Mouse (Mus musculus) lung, postnatal 4 days (tissue): ENCODE results near the gene Klhl3.
A peak's percentile ranks its signal among the peaks of the same experiment; 100 is the strongest.
"Not testable (repeated sequence)": the region's sequence is repeated elsewhere in the genome, so short reads cannot be mapped to it uniquely, and the experiment has no call there.

Experiments
- DNase-seq, 2 experiments: peaks; one replicate each; pipeline ENCODE4 v3.0.0; 2021

Gene Klhl3

DNA sequence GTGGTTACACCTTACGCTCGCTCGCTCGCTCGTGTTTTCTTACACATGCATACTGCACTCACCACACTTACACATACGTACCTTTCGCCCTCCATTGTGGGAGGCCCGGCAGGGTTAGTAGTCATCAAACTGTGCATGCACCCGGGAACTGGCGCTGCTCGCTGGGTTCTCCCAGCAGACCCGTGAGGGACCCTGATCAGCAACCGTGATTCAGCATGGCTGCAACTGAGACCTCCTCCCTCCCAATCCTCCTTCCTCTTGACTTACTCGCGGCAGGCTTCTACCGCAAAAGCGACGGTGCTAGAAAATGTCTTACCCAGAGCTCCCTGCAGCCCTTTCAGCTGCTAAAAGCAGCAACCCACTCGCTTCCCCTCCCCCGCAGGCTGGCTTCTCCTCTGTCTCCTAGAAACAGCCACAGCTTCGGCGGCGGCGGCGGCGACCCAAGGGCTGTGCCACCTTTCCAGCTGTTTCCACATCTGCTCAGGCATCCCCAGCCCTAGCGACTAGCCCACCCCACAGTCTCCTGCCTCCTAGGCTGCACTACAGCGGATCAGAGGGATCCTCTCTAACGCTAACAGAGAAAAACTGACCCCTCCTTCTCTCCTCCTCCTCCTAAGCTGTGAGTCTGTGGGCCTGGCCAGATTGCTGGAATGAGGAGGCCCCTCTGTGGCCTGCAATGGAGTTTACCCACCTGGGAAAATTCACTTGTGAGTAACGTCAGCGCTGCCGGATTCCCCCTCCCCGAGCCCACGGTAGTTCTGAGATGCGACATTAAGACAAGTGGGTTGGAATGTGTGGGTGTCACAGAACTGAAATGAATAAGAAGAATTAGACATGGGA is at the start of gene Klhl3:
Gene Klhl3, minus strand, starts transcription at position 532 of the 840 bp plus-strand sequence.
- peak; percentile 69 to 74 for DNase-seq

DNA sequence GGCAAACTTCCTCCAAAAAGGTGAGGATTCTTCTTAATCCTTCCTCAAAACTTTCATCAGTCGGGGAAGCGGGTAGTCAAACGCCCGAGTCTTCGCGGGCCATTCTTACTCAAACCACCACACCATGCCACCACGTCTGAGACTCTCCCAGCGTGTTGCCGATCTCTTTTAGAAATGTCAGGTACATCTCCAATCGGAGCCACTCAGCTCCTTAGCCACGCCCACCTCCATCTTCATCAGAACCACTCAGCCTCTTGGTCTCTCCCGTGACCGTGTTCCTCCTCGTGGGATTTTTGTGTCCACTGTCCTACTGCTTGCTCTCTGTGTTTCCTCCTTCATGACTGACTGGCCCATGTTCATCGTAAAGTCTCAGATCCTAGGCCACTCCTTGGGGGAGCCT is 47.4 kb upstream of the Klhl3 start:
- DNase-seq, result no peak

DNA sequence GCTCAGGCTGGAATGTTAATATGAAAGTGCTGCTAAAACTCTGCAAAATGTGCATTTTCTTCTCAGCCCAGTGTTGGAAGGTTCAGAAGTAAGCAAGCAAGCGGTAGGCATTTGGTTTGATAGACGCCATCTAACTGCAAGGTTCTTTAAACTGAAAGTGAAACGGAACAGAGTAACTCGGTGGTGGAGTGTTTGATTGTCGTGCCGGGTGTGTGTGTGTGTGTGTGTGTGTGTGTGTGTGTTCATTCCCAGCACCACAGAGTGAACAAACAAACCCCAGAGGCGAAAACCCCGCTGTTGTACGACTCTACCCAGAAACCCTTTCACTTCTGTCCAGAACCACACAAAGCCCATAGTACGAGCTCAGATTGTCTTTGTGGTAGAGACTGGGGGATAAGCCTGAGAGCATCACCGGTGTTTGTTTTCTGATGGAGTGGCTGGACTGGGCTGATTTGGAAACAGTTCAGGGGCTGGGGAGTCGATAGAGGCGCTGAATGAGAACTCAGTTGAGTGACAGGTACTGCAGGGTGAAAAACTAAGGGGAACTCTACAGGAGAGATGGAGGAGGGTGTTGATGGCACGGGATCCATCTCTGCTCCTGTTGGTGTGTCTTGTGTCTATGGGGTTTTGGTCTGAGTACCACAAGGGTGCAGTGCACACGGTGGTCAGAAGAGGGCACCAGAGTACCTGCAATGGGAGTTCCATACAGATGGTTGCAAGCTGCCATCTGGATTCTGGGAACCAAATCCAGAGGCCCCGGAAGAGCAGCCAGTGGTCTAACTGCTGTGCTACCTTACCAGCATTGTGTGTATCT is 44.9 kb upstream of the Klhl3 start:
- peak; percentile 87 to 90 for DNase-seq

DNA sequence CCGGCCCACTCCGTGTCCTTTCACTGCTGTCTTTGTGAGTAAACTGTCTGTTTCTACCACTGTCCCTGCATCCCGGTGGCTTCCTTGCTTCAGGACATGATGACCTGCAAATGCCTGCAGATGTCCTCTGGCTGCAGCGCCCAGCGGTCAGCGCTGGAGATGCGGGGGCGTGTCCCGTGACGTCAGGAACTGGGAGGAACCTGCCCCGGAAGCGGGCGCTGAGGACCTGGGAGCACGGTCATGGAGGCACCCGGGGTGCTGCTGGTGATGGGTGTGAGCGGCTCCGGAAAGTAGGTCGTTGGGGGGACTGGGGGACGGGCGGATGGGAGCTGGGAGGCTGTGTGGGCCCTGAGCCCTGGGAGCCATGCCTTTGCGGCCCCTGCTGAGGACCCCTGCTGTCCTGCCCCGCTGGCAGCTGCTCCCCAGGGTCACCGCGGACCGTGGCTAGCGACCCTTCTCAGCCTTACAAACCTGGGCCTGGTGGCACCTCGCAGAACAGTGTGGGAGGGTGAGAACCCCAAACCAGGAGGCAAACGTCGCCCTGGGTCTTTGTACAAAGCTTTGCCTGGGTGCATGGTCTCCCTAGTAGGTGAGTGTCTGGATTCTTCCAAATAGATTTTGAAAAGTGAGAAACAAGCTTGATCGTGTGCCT is 44.2 kb upstream of the Klhl3 start, which contains the start of gene Idnk:
Gene Idnk, plus strand, starts transcription at position 203 of the 652 bp plus-strand sequence.
- DNase-seq, result peak; percentile 91 to 93

DNA sequence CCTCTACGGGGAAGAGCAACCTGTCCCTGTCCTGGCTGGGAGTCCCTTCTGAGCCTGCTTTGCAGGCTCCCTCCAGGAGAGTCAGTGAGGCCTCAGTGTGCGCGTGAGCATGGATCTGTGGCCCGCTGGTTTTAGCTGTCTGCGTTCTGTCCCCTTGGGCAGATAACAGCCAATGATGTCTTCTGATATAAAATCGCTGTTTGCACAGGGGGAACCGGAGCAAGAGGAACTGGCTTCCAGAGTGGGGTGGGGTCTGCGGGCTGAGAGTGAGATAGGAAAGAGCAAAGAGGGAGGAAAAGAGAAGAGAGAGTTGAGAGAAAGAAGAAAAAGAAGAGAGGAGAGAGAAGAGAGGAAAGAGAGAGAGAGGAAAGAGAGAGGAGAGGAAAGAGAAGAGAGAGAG is 43.6 kb upstream of the Klhl3 start:
- no peak for DNase-seq

DNA sequence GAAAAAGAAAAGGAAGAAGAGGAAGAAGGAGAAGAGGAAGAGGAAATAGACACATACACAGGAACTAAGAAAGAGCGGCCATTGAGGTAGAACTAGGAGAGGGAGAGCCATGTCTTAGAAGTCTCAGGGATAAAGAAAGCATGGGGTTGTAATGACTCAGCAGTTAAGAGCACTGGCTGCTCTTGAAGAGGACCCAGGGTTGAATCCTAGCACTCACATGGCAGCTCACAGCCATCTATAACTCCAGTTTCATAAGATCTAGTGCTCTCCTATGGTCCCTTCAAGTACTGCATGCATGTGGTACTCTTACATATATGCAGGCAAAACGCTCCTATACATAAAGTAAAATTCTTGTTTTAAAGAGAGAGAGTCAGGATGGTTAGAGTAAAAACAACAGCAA is 42.6 kb upstream of the Klhl3 start:
- DNase-seq, result no peak

DNA sequence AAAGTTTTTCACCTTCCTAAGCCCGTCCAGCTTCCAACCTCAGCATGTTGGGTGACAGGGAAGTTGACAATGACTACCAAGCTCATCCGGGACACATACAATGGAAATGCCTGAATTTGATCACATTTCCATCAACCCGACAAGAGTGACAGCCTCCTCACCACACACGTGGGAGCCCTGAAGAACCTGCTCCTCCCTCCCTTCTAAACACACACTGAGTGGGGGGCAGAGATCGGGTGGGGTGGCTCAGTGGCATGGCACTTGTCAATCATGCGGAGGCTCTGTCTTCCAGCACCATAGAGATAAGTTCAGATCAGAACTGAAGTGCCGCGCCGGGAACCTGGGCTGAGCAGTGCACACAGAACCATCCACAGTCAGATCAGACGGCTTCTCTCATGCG is 37.0 kb upstream of the Klhl3 start:
- no peak for DNase-seq

DNA sequence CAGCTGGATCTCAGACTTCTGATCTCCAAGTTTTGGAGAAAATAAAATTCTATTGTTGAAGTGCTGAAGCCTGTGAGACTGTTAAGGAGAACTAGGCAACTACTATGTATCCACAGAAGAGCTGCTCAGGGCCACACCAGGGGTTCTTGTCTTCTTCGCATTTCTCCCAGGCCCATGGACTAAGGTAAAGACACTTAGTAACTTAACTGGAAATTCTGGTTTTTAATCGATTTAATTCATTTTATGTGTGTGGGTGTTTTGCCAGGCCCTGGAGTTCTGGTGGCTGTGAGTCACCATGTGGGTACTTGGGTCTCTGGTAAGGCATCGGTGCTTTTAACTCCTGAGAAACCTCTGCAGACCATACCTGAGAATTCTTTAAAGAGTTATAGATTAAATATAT is 36.2 kb upstream of the Klhl3 start:
- DNase-seq, result no peak

DNA sequence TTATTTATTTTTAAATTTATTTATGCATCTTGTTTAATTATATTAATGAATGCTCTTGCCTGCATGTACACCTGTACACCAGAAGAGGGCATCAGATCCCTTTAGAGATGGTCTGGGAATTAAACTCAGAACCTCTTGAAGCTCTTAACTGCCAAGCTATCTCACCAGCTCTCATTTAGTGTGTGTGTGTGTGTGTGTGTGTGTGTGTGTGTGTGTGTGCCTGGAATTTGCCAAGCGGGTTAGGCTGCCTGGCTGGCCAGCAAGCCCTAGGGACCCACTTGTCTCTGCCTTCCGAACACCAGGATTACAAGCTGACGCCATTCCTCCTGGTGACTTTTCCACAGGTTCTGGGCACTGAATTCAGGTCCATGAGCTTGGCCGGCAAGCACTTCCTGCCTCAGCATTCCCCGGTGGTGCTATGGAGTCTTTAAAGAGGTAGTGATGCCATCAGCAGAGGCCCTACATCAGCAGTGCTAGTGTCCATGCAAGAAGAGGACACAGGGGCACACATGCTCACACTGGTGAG is 35.7 kb upstream of the Klhl3 start:
- DNase-seq, result peak in 1 of 2 experiments; percentile 26

DNA sequence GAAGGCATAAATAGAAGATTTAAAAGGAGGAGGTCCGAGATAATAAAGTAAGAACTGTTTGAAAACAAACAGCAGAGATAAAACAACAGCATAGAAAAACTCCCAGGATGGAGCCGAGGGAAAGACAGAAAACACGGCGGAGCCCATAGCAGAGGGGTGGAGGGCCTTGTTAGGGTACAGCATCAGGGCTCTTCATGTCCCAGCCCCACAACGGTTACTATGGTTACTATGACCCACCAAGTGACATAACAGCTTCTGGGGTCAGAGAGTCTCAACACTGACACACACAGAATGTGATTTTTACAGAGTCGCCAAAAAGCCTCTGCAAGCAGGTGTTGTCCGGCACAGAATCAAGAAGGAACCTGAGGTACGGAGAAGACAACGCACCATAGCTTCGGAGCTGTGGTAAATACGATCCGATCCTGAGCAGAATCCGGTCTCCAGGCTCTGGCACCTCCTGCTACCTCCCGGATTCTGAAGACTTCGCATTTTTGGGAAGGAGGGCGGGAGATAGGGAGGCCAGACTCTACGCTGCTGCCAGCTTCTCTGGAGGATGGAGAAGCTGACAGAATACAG is 35.0 kb upstream of the Klhl3 start:
- DNase-seq, result peak; percentile 50 to 53

DNA sequence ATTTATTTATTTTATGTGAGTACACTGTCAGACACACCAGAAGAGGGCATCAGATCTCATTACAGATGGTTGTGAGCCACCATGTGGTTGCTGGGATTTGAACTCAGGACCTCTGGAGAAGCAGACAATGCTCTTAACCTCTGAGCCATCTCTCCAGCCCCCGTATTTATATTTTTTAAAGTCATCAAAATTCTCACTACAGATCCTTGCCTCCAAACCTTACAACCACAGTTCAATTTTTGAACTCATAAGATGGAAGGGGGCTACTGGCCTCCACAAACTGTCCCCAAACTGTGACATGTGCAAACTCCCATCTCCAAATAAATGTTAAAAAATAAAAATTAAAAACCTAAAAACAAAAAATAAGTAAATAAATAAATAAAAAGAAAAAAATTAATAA is 34.4 kb upstream of the Klhl3 start:
- DNase-seq, result no peak

DNA sequence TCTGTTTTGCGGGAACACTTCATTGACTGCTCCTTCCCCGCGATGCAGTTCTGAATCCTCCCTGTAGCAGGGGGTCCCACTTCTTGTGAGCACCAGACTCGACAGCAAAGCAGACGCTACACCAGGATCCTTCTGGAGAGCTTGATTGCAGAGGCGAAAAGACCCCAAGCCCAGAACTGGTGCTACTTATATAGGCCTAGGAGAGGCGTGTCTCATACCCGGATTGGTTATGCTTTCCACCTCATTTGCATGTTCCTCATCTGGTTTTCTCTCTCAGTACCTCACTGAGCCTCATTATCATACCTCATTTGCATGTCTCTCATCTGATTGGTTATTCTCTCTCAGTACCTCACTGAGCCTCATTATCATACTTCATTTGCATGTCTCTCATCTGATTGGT is 33.2 kb upstream of the Klhl3 start:
- DNase-seq, result not testable (repeated sequence)

DNA sequence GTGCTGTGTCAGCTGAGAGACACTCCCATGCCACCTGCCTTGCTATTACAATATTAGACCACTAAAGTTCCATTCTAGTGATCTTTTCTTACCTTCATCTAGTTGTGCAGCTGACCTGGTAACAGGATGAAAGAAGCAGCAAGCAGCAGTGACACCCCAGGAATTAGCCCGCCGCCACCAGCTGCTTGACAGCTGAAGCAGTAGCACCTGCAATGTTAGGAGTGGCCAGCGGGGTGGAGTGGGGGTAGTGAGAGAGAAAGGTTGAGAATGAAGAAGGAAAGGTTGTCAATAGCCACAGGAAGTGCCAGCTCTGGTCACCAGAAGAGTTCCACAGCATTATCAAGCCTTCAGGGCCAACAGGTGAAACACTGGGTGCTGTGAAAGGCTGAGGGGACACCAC is 18.3 kb upstream of the Klhl3 start:
- DNase-seq, result no peak

DNA sequence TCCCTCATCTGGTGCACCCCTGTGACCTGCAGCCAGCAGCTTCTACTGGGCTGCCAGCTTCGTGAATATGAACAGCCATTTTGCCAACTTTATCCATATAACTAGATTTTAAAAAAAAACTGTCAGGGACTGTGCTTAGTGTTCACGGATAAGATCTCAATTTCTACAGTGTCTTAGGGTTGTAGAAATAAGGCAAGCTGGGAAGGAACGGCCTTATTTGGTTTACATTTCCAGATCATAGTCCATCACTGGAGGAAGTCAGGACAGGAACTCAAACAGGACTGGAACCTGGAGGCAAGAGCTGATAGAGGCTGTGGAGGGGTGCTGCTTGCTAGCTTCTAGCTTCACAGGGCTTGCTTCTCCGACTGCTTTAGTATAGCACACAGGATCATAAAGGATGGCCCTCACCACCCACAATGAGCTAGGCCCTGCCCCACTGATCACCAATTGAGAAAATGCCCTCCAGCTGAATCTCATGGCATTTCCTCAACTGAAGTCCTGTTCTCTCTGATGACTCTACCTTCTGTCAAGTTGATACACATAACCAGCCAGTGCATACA is 16.4 kb upstream of the Klhl3 start:
- DNase-seq, result no peak

DNA sequence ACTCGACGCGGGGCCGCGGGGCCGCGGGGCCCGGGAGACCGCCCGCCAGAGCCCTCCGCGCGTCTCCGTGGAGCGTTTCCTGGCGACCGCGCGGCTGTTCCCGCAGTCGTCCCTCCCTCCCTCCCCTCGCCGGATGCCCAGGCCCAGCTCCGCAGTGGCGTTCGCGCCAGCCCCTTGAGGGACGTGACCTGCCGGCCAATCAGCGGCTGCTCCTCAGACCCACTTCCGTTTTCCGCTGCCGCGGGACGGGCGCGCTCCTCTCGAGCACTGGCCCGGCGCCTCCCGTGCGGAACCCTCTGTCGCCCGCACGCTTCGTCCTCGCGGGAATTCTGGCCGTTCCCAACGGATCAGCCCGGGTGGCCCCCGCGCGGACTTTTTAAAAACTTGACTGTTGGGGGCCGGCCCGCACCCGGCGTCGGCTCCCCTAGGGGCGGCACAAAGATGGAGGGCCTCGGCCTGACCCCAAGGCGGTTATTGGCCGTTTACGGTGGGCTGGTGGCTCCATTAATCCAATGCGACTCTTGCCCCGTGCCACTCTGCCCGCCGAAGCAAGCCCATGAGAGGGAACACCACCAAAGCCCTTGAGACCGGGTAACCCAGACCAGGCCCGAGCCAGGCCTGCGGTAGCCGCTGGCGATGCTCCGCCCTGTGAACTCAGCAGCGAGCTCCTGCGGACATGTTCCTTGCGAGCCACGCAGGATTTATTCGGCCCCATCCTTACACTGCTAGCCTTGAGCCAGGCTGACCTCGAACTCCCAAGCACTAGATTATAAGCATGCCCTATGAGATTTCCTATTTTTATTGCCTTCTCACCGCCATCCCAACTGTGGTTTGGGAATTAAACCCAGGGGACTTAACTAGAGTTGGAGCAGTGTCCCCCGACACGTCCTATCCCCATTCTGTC is 15.6 kb upstream of the Klhl3 start:
- peak; percentile 97 to 99 for DNase-seq

DNA sequence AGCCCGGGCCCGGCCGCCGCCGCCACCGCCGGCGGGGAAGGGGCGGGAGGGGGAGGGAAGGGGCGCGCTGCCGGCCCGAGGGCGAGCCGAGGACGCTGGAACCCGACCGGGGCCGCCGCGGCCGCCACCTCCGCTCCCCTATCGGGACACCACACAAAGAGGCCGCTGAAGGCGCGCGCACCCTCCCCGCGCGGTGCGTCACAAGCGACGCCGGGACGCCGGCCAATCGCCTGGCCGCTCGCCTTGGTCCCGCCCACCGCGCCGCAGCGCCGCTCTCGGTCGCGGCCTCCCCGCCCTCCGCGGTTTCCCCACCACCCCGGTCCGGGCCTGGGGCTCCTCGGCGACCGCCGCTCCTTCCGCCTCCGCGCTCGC is 15.0 kb upstream of the Klhl3 start, which contains the start of gene Hnrnpa0:
Gene Hnrnpa0, minus strand, starts transcription at position 161 of the 372 bp plus-strand sequence.
- peak; percentile 96 to 97 for DNase-seq

DNA sequence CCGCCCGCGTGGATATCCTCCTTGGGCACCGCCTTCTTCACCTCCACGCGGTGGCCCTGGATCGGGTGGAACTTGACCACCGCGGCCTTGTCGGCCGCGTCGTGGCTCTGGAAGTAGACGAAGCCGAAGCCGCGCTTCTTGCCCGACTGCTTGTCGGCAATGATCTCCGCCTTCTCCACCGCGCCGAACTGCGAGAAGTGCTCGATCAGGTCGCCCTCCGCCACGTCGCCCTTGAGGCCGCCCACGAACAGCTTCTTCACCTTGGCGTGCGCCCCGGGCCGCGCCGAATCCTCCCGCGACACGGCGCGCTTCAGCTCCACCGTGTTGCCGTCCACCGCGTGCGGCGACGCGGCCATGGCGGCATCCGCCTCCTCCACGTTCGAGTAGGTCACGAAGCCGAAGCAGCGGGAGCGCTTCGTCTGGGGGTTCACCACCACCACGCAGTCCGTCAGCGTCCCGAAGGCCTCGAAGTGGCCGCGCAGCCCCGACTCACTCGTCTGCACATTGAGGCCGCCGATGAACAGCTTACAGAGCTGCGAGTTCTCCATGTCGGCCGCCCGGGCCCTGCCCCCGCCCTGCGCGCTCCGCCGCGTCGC is 14.5 kb upstream of the Klhl3 start:
- DNase-seq, result peak in 1 of 2 experiments; percentile 72

DNA sequence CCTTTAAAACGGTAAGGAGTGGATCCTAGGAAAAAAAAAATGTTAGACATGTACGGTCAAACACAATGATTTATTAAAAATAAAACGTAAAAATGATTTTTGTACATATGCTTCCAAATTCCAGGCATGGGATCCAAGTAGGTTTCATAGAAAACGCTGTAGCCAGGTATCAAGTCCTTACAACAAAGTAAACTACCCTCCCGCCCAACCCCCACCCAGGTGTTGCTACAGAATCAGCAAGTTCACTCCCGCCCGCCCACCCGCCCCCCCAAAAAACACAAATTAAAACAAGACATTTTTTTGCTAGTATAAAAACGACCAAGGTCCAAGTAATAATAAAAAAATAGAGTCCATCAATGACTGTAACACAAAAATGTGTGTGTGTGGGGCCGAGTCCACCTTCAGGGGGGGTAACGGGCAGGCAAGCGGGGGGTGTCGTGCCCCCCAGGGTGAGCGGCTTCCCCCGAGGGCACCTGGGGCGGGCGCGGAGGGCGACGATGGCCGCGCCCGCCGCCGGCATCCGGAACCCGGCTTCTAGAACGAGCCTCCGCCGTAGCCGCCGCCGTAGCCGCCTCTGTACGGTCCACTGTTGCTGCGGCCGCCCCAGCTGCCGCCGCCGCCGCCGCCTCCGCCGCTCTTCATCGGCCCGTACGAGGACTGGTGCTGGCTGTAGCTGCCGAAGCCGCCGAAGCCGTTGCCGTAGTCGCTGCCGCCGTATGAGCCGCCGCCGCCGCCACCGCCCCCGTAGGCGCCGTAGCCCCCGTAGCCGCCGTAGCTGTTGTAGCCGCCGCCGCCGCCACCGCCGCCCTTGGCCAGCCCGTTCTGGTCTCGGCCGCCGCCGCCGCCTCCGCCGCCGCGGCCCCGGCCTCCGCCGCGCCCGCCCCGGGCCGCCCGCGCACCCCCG is 13.7 kb upstream of the Klhl3 start:
- no peak for DNase-seq

DNA sequence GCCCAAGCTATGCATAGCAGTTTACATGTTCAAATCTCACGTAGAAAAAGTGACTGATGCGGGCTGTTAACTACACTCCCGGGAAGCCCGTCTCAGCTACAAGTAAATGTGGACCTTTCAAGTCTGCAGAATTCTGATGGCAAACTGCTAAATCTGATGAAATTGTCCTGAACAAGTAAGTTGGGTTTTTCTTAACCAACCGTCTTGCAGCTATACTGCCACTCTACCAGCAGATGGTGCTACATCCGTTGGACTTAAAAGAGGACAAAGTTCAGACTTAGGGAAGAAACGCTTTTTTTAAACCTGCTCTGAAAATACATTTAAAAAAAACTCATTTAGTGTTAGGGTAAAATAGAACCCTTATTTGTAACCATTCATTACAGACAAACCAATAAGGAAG is 12.7 kb upstream of the Klhl3 start:
- DNase-seq, result peak in 1 of 2 experiments; percentile 62

DNA sequence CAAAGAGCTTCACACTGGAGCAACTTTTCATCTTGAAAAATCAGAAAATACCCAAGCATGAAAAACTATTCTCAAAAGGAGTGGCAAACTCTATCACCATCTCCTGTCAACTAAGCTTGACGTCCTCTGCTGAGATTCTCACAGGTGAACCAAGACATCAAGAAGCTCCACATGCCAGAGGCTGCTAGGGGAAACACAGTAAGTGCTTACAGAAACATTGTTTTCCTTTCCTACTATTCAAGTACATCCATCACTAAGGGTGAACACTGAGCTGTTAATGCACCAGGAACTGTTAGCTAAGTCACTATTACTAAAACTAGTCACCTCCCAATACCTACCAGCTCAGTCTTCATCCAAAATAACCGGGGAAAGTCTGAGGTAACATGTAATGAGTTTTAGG is 11.6 kb upstream of the Klhl3 start:
- DNase-seq, result no peak
